Mouse (Mus musculus) midbrain, embryonic 15.5 days (tissue): ENCODE results near the gene Tymp. TPM values are rescaled to one million over a fixed set of nuclear protein-coding genes. Genes with fewer than 3 reads are reported as not detected.

Source experiments
- polyA plus RNA-seq: library from polyadenylated mRNA; unstranded; fragments of >200 nt; fragmentation: Nextera tagmentation; extraction: Ambion mirVana; gene quantifications from 2 replicates; pipeline ENCODE4 v1.2.1, GENCODE M21; 2015

The Tymp gene
- polyA plus RNA-seq, 1 experiment from 2014 or later, result 2.7 TPM

Other genes starting within 250 kb of the Tymp start
- 27.0 and 31.4 TPM in 2 replicates for gene Hdac10, start 248.3 kb downstream of the Tymp start, polyA plus RNA-seq
- gene Mapk12, start 236.3 kb downstream of the Tymp start, polyA plus RNA-seq, result 4.0 and 5.1 TPM in 2 replicates
- gene Mapk11, start 227.4 kb downstream of the Tymp start, polyA plus RNA-seq, result 30.8 and 32.5 TPM in 2 replicates
- 101 and 108 TPM in 2 replicates for gene Plxnb2, start 196.3 kb downstream of the Tymp start, polyA plus RNA-seq
- 117 and 123 TPM in 2 replicates for gene Dennd6b, start 180.5 kb downstream of the Tymp start, polyA plus RNA-seq
- 83.2 and 89.8 TPM in 2 replicates for gene Ppp6r2, start 165.5 kb downstream of the Tymp start, polyA plus RNA-seq
- 106 and 112 TPM in 2 replicates for gene Sbf1, start 61.7 kb downstream of the Tymp start, polyA plus RNA-seq
- gene Adm2, start 54.3 kb downstream of the Tymp start, polyA plus RNA-seq, result not detected in 2 replicates
- not detected in 2 replicates for gene Miox, start 42.6 kb downstream of the Tymp start, polyA plus RNA-seq
- gene Lmf2, start 21.4 kb downstream of the Tymp start, polyA plus RNA-seq, result 30.5 and 35.0 TPM in 2 replicates
- gene Ncaph2, start 21.3 kb downstream of the Tymp start, polyA plus RNA-seq, result 115 and 121 TPM in 2 replicates
- gene Sco2, start 3.2 kb downstream of the Tymp start, polyA plus RNA-seq, result 15.7 and 15.8 TPM in 2 replicates
- 3.4 and 4.3 TPM in 2 replicates for gene Odf3b, start 2.2 kb upstream of the Tymp start, polyA plus RNA-seq
- 0.05 TPM in 1 of 2 replicates, not detected in the other for gene Klhdc7b, start 7.9 kb upstream of the Tymp start, polyA plus RNA-seq
- not detected in 2 replicates for gene Syce3, start 33.5 kb upstream of the Tymp start, polyA plus RNA-seq
- 1.2 and 1.8 TPM in 2 replicates for gene Cpt1b, start 48.8 kb upstream of the Tymp start, polyA plus RNA-seq
- gene C730034F03Rik, start 52.5 kb upstream of the Tymp start, polyA plus RNA-seq, result 7.3 and 8.2 TPM in 2 replicates
- gene Gm44502, start 52.7 kb upstream of the Tymp start, polyA plus RNA-seq, result not detected in 2 replicates
- gene Chkb, start 52.9 kb upstream of the Tymp start, polyA plus RNA-seq, result 91.8 and 92.3 TPM in 2 replicates
- 84.8 and 88.5 TPM in 2 replicates for gene Mapk8ip2, start 76.9 kb upstream of the Tymp start, polyA plus RNA-seq
- 31.9 and 32.3 TPM in 2 replicates for gene Arsa, start 100.4 kb upstream of the Tymp start, polyA plus RNA-seq
- 16.0 and 16.9 TPM in 2 replicates for gene Shank3, start 122.6 kb upstream of the Tymp start, polyA plus RNA-seq
- 2.4 and 3.2 TPM in 2 replicates for gene Acr, start 191.3 kb upstream of the Tymp start, polyA plus RNA-seq
- 81.3 and 92.1 TPM in 2 replicates for gene Rabl2, start 214.9 kb upstream of the Tymp start, polyA plus RNA-seq